Mouse (Mus musculus) ES-E14 (cell line): ENCODE measurements around the gene Iah1.

ENCODE experiments used
- CHD2 ChIP-seq: IDR thresholded peaks from 2 replicates; pipeline ENCODE4 v1.6.1; 2014; ENCODE audit warnings: mild to moderate bottlenecking, low read depth, low read length, inconsistent platforms
- HCFC1 ChIP-seq: IDR thresholded peaks from 2 replicates; pipeline ENCODE4 v1.6.1; 2012; ENCODE audit warnings: low read length, inconsistent platforms, borderline replicate concordance; ENCODE audit not compliant: insufficient read depth
- MAFK ChIP-seq: IDR thresholded peaks from 2 replicates; pipeline ENCODE4 v1.6.1; 2014; ENCODE audit warnings: mild to moderate bottlenecking, low read depth, low read length, inconsistent platforms; ENCODE audit not compliant: insufficient read depth

DNA sequence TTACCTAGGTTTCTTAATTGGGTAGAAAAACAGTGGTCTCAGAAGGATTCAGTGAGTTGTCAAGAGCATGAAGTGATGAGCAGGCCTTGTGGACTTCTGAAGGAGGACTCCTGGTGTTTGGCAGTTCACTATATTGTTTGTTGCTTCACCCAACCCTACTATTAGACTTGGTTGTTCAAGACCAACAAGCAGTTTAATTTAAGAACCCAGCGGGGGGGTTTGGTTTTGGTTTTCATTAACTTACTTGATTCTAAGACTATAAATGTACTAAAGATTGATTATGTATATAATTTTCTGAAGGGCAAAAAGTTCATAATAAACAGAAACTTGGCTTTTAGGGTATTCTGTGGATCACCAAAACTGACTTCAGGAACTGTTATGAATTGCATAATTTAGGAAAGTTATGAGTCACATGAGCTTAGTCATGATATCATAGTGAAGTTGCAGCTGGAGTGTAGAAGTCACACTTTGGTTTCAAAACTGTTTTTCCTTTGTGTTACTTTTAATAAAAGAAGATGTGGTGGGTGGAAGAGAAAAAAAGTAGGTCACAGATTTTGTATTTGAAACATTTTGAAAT lies 53.9 kb downstream of the Iah1 start:
- TF ChIP-seq HCFC1: no peak
- no peak for TF ChIP-seq CHD2
- TF ChIP-seq MAFK: no peak
